Mouse (Mus musculus) midbrain, embryonic 10.5 days (tissue): Measurements from ENCODE around the gene Polr3gl. TPM values are rescaled to one million over a fixed set of nuclear protein-coding genes. Genes with fewer than 3 reads are reported as not detected.

Experiments
- DNase-seq: peaks from one replicate; pipeline ENCODE4 v3.0.0-alpha.2; 2017; ENCODE audit warnings: low spot score
- H3K27ac ChIP-seq: fragments of 300-500 bp; sonication (generic); replicated peaks from 2 replicates; pipeline ENCODE4 v1.5.1; 2016; ENCODE audit warnings: mild to moderate bottlenecking
- H3K27me3 ChIP-seq: fragments of 300-500 bp; sonication (generic); 2 replicates; pipeline ENCODE4 v1.6.1; 2016; ENCODE audit warnings: low read depth, mild to moderate bottlenecking; ENCODE audit not compliant: poor library complexity, severe bottlenecking
- H3K36me3 ChIP-seq: fragments of 300-500 bp; sonication (generic); 2 replicates; pipeline ENCODE4 v1.6.1; 2016; ENCODE audit warnings: mild to moderate bottlenecking, moderate library complexity
- H3K4me1 ChIP-seq: fragments of 300-500 bp; sonication (generic); 2 replicates; pipeline ENCODE4 v1.6.1; 2016
- H3K4me3 ChIP-seq: fragments of 300-500 bp; sonication (generic); 2 replicates; pipeline ENCODE4 v1.5.1; 2016; ENCODE audit warnings: mild to moderate bottlenecking, moderate library complexity
- H3K9me3 ChIP-seq: fragments of 300-500 bp; sonication (generic); replicated peaks from 2 replicates; pipeline ENCODE4 v1.6.1; 2016; ENCODE audit warnings: mild to moderate bottlenecking
- WGBS: fragments of 180-500 bp; shearing (Covaris S2); methylation state at CpG from one replicate; pipeline ENCODE4 v1.1.7; 2016; 5-methylcytosine and 5-hydroxymethylcytosine counted together
- polyA plus RNA-seq: library from polyadenylated mRNA; unstranded; fragments of >200 nt; fragmentation: Nextera tagmentation; extraction: Ambion mirVana; gene quantifications from 2 replicates; pipeline ENCODE4 v1.2.1, GENCODE M21; 2016

The Polr3gl gene
- polyA plus RNA-seq, 1 experiment from 2014 or later = 25.2 TPM

DNA sequence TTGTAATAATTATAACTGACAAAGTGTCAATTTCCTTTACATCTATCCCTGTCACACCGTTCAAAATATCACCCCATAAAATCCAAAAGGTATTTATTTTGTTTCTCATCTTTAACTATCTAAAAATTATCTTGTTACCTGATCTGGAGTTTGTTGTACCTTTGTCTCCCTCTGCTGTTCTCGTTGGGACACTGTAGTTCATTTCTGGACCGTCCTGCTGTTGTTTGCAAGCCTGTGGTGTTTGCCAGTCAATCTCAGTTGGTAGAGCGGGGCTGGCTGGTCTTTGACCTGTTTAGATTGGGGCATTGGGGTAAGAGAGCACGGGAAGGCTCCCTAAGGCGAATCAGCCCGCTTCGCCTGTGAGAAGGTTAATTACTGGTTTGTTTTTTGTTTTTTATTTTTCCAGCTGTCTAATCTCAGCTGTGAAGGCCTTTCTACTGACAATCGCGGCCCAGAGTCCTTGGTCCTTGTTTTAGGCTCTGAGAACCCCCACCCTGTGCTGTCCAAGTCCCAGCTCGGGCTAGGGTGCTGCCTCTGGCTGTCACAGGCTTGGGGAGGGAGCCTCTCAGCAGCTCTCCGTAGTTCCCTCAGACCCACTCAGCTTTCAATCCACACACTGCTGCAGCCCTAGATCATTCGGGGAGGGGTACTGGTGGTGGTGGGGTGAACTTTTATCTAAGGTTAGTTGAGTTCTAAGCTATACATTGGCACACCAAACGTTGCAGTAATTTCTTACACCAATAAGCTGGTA is 52.5 kb downstream of the Polr3gl start:
- peaks cover 12% of the 10 kb centered on the region for H3K4me1 ChIP-seq
- no peak overlapping the region for H3K4me3 ChIP-seq
- no peaks in the 10 kb centered on the region for H3K36me3 ChIP-seq
- DNase-seq = peak; percentile 36
- peak overlapping the region; percentile 23; the same call in 1 of the 2 replicates for H3K27ac ChIP-seq
- peaks cover 31% of the 10 kb centered on the region for H3K27me3 ChIP-seq
- WGBS = 18% methylated on average over 14 of the region's 14 CpGs
- H3K9me3 ChIP-seq = no peaks in the 10 kb centered on the region

DNA sequence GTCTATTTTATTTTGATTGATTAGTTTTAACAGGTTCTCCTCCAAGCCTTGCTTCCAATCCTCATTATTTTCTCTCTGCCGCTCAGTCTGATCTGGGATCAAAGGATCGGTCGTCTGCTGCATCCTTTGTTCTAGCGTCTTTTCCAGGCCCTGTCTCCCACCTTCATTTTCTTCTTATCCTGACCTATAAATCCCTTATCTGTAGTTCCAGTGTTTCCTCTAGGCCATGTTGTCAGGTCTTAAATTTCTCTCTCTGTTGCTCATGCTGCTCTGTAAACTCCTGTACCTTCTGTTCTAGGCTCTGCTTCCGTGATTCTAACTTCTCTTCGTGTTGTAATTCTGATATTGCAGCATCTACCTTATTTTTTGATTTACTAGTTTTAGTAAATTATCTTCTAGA is 53.2 kb downstream of the Polr3gl start:
- Histone ChIP-seq H3K27me3 (peaks cover 23% of the 10 kb centered on the region; the same call in 1 of the 2 replicates), H3K27ac (no peak overlapping the region), H3K9me3 (no peaks in the 10 kb centered on the region), H3K4me3 (no peak overlapping the region), H3K4me1 (peaks cover 12% of the 10 kb centered on the region), H3K36me3 (no peaks in the 10 kb centered on the region)
- WGBS = 30% methylated on average over 6 of the region's 6 CpGs
- DNase-seq = no peak

DNA sequence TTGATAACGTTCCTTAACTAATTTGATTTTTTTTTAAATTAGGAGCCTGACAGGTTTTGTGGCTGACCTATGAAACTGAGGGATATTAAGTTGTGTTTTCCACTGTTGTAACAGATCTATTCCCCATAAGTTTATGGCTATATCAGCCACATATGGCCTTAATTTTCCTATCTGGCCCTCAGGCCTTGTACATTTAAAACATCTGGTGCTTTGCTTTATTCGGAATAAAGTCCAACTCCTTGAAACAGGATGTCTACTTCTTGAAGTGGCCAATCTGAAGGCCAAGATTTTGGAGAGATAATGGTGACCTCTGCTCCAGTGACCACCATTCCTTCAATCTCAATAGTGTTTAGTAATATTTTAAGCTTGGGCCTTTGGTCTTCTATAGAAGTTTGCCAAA is 54.7 kb downstream of the Polr3gl start:
- Histone ChIP-seq H3K27me3 (peaks cover 23% of the 10 kb centered on the region; the same call in 1 of the 2 replicates), H3K36me3 (no peaks in the 10 kb centered on the region), H3K4me3 (no peak overlapping the region), H3K27ac (no peak overlapping the region), H3K4me1 (peaks cover 12% of the 10 kb centered on the region), H3K9me3 (no peaks in the 10 kb centered on the region)
- no peak for DNase-seq
- WGBS = 83% methylated on average over 2 of the region's 2 CpGs

DNA sequence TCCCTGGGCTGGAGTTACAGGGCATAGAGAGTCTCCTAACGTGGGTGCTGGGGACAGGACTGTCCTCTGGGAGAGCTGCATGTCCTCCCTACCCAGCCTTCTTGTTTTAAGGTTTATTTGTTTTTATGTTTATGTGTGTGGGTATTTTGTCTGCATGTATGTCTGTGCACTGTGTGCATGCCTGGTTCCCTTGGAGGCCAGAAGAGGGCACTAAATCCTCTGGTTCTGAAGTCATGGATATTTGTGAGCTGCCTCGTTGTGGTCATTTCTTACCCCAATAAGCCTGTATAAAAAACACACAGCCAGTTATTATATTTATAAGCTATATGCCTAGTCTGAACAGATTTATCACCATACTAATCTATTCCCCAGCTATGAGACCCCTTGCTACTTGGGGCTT is 59.7 kb downstream of the Polr3gl start:
- no peaks in the 10 kb centered on the region for H3K36me3 ChIP-seq

DNA sequence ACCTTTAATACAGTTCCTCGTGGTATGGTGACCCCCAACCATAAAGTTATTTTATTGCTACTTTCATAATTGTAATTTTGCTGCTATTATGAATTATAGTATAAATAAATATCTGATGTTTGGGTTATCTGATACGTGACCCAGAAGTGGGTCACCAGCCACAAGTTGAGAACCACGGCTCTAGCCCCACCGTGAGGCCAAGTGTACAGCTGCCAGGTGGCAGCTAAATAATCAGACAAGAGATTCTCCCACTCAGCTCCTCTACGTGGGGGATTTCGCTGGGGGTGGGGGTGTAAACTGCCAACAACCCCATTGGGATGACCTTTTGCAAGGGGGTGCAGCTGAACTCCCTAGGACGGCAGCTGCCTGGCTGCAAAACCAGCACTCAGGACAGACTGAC is 61.9 kb downstream of the Polr3gl start:
- Histone ChIP-seq H3K9me3 (no peaks in the 10 kb centered on the region), H3K4me1 (peaks cover 16% of the 10 kb centered on the region), H3K4me3 (no peak overlapping the region), H3K27ac (no peak overlapping the region), H3K36me3 (no peaks in the 10 kb centered on the region), H3K27me3 (peaks cover 34% of the 10 kb centered on the region)
- 63% methylated on average over 7 of the region's 7 CpGs for WGBS
- DNase-seq = no peak

More for the DNA sequence above, 59.7 kb downstream of the Polr3gl start:
- Histone ChIP-seq H3K9me3 (no peaks in the 10 kb centered on the region), H3K4me3 (no peak overlapping the region), H3K4me1 (no peaks in the 10 kb centered on the region), H3K27ac (no peak overlapping the region), H3K27me3 (peaks cover 11% of the 10 kb centered on the region)
- 59% methylated on average over 2 of the region's 2 CpGs for WGBS
- no peak for DNase-seq

DNA sequence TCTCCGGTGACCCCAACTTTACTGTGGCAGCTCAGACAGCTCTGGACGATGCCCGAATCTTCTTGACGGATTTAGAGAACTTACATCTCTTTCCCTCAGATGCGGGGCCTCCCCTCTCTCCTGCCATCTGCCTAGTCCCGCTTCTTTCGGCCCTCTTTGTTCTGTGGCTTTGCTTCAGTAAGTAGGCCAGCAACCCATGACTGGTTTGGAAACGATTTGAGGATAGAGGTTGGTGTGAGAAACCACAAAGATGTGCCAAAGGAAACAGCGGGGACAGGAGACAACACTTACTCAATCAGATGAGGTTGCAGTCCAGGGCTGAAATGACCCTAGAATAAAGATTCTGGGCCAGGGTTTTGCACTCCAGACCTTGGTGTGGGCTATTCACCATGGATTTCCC is 65.5 kb downstream of the Polr3gl start:
- H3K27me3 ChIP-seq = peaks cover 63% of the 10 kb centered on the region
- H3K4me3 ChIP-seq = peak overlapping the region; percentile 59; the same call in 1 of the 2 replicates

More for the DNA sequence above, 65.5 kb downstream of the Polr3gl start:
- no peaks in the 10 kb centered on the region for H3K36me3 ChIP-seq
- 0 out of 2 replicates have a peak overlapping the region, but pooled peaks have one; percentile 55 for H3K27ac ChIP-seq
- peaks cover 25% of the 10 kb centered on the region for H3K4me1 ChIP-seq
- WGBS = 39% methylated on average over 9 of the region's 9 CpGs
- DNase-seq = peak; percentile 23
- H3K9me3 ChIP-seq = no peaks in the 10 kb centered on the region

Other genes starting within 250 kb of the Polr3gl start
- 0.20 and 0.30 TPM in 2 replicates for gene BC107364, start 141.9 kb downstream of the Polr3gl start, polyA plus RNA-seq
- gene Hfe2, start 69.0 kb downstream of the Polr3gl start, polyA plus RNA-seq = 1.5 and 2.1 TPM in 2 replicates
- gene Txnip, start 36.2 kb downstream of the Polr3gl start, polyA plus RNA-seq = 31.5 and 41.7 TPM in 2 replicates
- gene Gm16253, start 17.2 kb downstream of the Polr3gl start, polyA plus RNA-seq = 0.62 and 1.6 TPM in 2 replicates
- gene Ankrd34a, start 2.5 kb upstream of the Polr3gl start, polyA plus RNA-seq = 1.0 and 1.7 TPM in 2 replicates
- gene Lix1l, start 7.0 kb upstream of the Polr3gl start, polyA plus RNA-seq = 5.3 and 5.7 TPM in 2 replicates
- 205 and 215 TPM in 2 replicates for gene Rbm8a, start 35.8 kb upstream of the Polr3gl start, polyA plus RNA-seq
- gene Pex11b, start 41.2 kb upstream of the Polr3gl start, polyA plus RNA-seq = 38.5 and 40.8 TPM in 2 replicates
- gene Gm42957, start 41.3 kb upstream of the Polr3gl start, polyA plus RNA-seq = 0.15 and 0.21 TPM in 2 replicates
- 0.36 and 0.64 TPM in 2 replicates for gene Itga10, start 51.4 kb upstream of the Polr3gl start, polyA plus RNA-seq
- 0.06 and 0.29 TPM in 2 replicates for gene Ankrd35, start 76.0 kb upstream of the Polr3gl start, polyA plus RNA-seq
- gene Pias3, start 102.2 kb upstream of the Polr3gl start, polyA plus RNA-seq = 50.6 and 57.3 TPM in 2 replicates
- gene Nudt17, start 114.4 kb upstream of the Polr3gl start, polyA plus RNA-seq = 16.6 and 20.0 TPM in 2 replicates
- gene Polr3c, start 133.4 kb upstream of the Polr3gl start, polyA plus RNA-seq = 44.3 and 47.0 TPM in 2 replicates
- 73.0 and 73.5 TPM in 2 replicates for gene Rnf115, start 133.5 kb upstream of the Polr3gl start, polyA plus RNA-seq
- 0.57 and 1.0 TPM in 2 replicates for gene Pdzk1, start 235.1 kb upstream of the Polr3gl start, polyA plus RNA-seq
- 0.10 and 0.22 TPM in 2 replicates for gene Cd160, start 235.2 kb upstream of the Polr3gl start, polyA plus RNA-seq